Mouse (Mus musculus) megakaryocyte, embryonic 14.5 days (primary cell): ENCODE measurements around the gene Gmnn. TPM values are rescaled to one million over a fixed set of nuclear protein-coding genes. Genes with fewer than 3 reads are reported as not detected.
A peak's percentile ranks its signal among the peaks of the same experiment; 100 is the strongest.

Source experiments
- H3K27me3 ChIP-seq: replicated peaks from 2 replicates; pipeline ENCODE3; 2012; ENCODE audit warnings: inconsistent platforms
- H3K36me3 ChIP-seq: replicated peaks from 2 replicates; pipeline ENCODE3; 2012; ENCODE audit warnings: low read length, inconsistent platforms, mixed read lengths
- H3K4me1 ChIP-seq: 2 replicates; pipeline ENCODE4 v1.6.1; 2012; ENCODE audit warnings: inconsistent platforms
- H3K4me3 ChIP-seq: replicated peaks from 2 replicates; pipeline ENCODE3; 2012; ENCODE audit warnings: moderate library complexity, mild to moderate bottlenecking, inconsistent platforms
- H3K9me3 ChIP-seq: 2 replicates; pipeline ENCODE4 v1.6.1; 2012; ENCODE audit warnings: inconsistent platforms
- FLI1 ChIP-seq: IDR thresholded peaks from 2 replicates; pipeline ENCODE4 v1.6.1; 2012; ENCODE audit warnings: low read length, inconsistent platforms, mixed read lengths
- GATA1 ChIP-seq: IDR thresholded peaks from 3 replicates; pipeline ENCODE4 v1.6.1; 2012; ENCODE audit warnings: mixed read lengths, low read length, inconsistent platforms, borderline replicate concordance
- polyA plus RNA-seq: library from polyadenylated mRNA; stranded (reverse); fragments of >175 nt; gene quantifications from 2 replicates; pipeline ENCODE4 v1.2.3, GENCODE M21; 2012; ENCODE audit warnings: low replicate concordance; ENCODE audit not compliant: insufficient read depth

Gmnn gene
- 6.3 TPM in 1 of 2 replicates, not detected in the other for polyA plus RNA-seq

- TF ChIP-seq GATA1 = no peak
- peak; percentile 57; the same call in 1 of the 2 replicates for TF ChIP-seq FLI1
- Histone ChIP-seq H3K4me3 (peak within 1 kb of the TSS; percentile 100), H3K4me1 (peaks cover 44% of the 10 kb centered on the region), H3K36me3 (peaks cover 27% of the 10 kb centered on the region), H3K27me3 (no peaks in the 10 kb centered on the region), H3K9me3 (no peaks in the 10 kb centered on the region)
Measured at GRCm38 (mm10) chr13:24761403-24762227, at the start of gene Gmnn. Gene Gmnn (minus strand): TSS chr13:24761923.

- Histone ChIP-seq H3K36me3 (peaks cover 80% of the 10 kb centered on the region), H3K4me3 (no peak overlapping the region), H3K27me3 (no peaks in the 10 kb centered on the region), H3K4me1 (peaks cover 38% of the 10 kb centered on the region), H3K9me3 (no peaks in the 10 kb centered on the region)
- no peak for TF ChIP-seq GATA1
- no peak for TF ChIP-seq FLI1
Measured at GRCm38 (mm10) chr13:24806079-24806478, 44.4 kb upstream of the Gmnn start.

GRCm38 (mm10) chr13:24803196-24803595 lies 41.5 kb upstream of the Gmnn start:
- H3K27me3 ChIP-seq = no peaks in the 10 kb centered on the region
- H3K4me1 ChIP-seq = peaks cover 46% of the 10 kb centered on the region
- peak overlapping the region; percentile 99 for H3K4me3 ChIP-seq
- no peaks in the 10 kb centered on the region for H3K9me3 ChIP-seq
- H3K36me3 ChIP-seq = peaks cover 51% of the 10 kb centered on the region
- TF ChIP-seq FLI1 = no peak
- TF ChIP-seq GATA1 = no peak

GRCm38 (mm10) chr13:24802131-24802691 lies 40.5 kb upstream of the Gmnn start:
- Histone ChIP-seq H3K27me3 (no peaks in the 10 kb centered on the region), H3K36me3 (peaks cover 41% of the 10 kb centered on the region), H3K4me1 (peaks cover 47% of the 10 kb centered on the region), H3K9me3 (no peaks in the 10 kb centered on the region), H3K4me3 (peak overlapping the region; percentile 99)
- TF ChIP-seq FLI1 (no peak), GATA1 (no peak)

GRCm38 (mm10) chr13:24801308-24801921 lies 39.7 kb upstream of the Gmnn start, which contains the start of gene BC005537:
Gene BC005537 (plus strand): TSS chr13:24801657.
- TF ChIP-seq FLI1 (no peak), GATA1 (no peak)
- Histone ChIP-seq H3K9me3 (no peaks in the 10 kb centered on the region), H3K4me1 (peaks cover 44% of the 10 kb centered on the region), H3K27me3 (no peaks in the 10 kb centered on the region), H3K4me3 (peak within 1 kb of the TSS; percentile 99), H3K36me3 (peaks cover 33% of the 10 kb centered on the region)

GRCm38 (mm10) chr13:24800674-24801307 lies 39.1 kb upstream of the Gmnn start:
- TF ChIP-seq GATA1 (no peak), FLI1 (no peak)
- Histone ChIP-seq H3K9me3 (no peaks in the 10 kb centered on the region), H3K36me3 (peaks cover 27% of the 10 kb centered on the region), H3K4me1 (peaks cover 40% of the 10 kb centered on the region), H3K4me3 (peak overlapping the region; percentile 99), H3K27me3 (no peaks in the 10 kb centered on the region)

GRCm38 (mm10) chr13:24799925-24800673 lies 38.4 kb upstream of the Gmnn start:
- TF ChIP-seq GATA1 = no peak
- H3K4me1 ChIP-seq = peaks cover 33% of the 10 kb centered on the region
- H3K9me3 ChIP-seq = no peaks in the 10 kb centered on the region
- H3K4me3 ChIP-seq = peak overlapping the region; percentile 99
- H3K36me3 ChIP-seq = peaks cover 20% of the 10 kb centered on the region
- H3K27me3 ChIP-seq = no peaks in the 10 kb centered on the region

- TF ChIP-seq GATA1 = no peak
- no peak for TF ChIP-seq FLI1
- Histone ChIP-seq H3K27me3 (no peaks in the 10 kb centered on the region), H3K4me1 (peaks cover 27% of the 10 kb centered on the region), H3K9me3 (no peaks in the 10 kb centered on the region), H3K4me3 (peak overlapping the region; percentile 99), H3K36me3 (peaks cover 13% of the 10 kb centered on the region)
Measured at GRCm38 (mm10) chr13:24799378-24799777, 37.7 kb upstream of the Gmnn start.

- Histone ChIP-seq H3K4me3 (no peak overlapping the region), H3K4me1 (peaks cover 21% of the 10 kb centered on the region), H3K27me3 (no peaks in the 10 kb centered on the region), H3K36me3 (peaks cover 7% of the 10 kb centered on the region), H3K9me3 (no peaks in the 10 kb centered on the region)
- TF ChIP-seq GATA1 (no peak), FLI1 (no peak)
Measured at GRCm38 (mm10) chr13:24798686-24799085, 37.0 kb upstream of the Gmnn start.
